Mouse (Mus musculus): ENCODE measurements at regions not wholly inside any gene's neighbourhood (a gene's known extent, or its start where the extent isn't known, plus 50 kb on each side); places are given as distances from the start of the nearest gene placed in this dataset.

- H3K4me1 ChIP-seq (ENCODE audit: control insufficient read depth in 1 of 2, insufficient read depth in 2 of 2), result peaks cover 7 to 17% of the 10 kb centered on the region in 2 experiments
- no peak overlapping the region for H3K9ac ChIP-seq (ENCODE audit: insufficient read depth, low read depth)
- TF ChIP-seq TBP (conservative IDR thresholded peaks at IDR 0.05; ENCODE audit: low read depth, low read length), result no peak
- no peak for TF ChIP-seq SMC3 (IDR thresholded peaks at IDR 0.05; ENCODE audit: low read depth, low read length)
- no peak for TF ChIP-seq E2F4 (IDR thresholded peaks at IDR 0.05; ENCODE audit: insufficient replicate concordance, low read depth, low read length)
- no peak for TF ChIP-seq HCFC1 (IDR thresholded peaks at IDR 0.05; ENCODE audit: low read depth, low read length)
- no peak for TF ChIP-seq KAT2A (IDR thresholded peaks at IDR 0.05; ENCODE audit: insufficient replicate concordance, low read length)
- no peak for TF ChIP-seq UBTF (IDR thresholded peaks at IDR 0.05; ENCODE audit: low read depth, low read length)
- TF ChIP-seq CHD2 (IDR thresholded peaks at IDR 0.05; ENCODE audit: low read length), result no peak
- TF ChIP-seq ZNF384 (IDR thresholded peaks at IDR 0.05; ENCODE audit: low read depth, low read length), result no peak
- TF ChIP-seq MYC (IDR thresholded peaks at IDR 0.05; ENCODE audit: low read depth, low read length), result no peak
- TF ChIP-seq TCF12 (IDR thresholded peaks at IDR 0.05; ENCODE audit: low read depth, low read length), result no peak
- no peak for TF ChIP-seq NELFE (IDR thresholded peaks at IDR 0.05; ENCODE audit: low read depth, low read length)
- TF ChIP-seq POLR2AphosphoS2 (IDR thresholded peaks at IDR 0.05; ENCODE audit: low read depth, low read length), result no peak
- TF ChIP-seq POLR2A (IDR thresholded peaks at IDR 0.05; ENCODE audit: low read depth, low read length), result no peak
- TF ChIP-seq ZKSCAN1 (IDR thresholded peaks at IDR 0.05; ENCODE audit: borderline replicate concordance, low read depth, low read length), result no peak
- no peak for TF ChIP-seq ZMIZ1 (IDR thresholded peaks at IDR 0.05; ENCODE audit: low read depth, low read length)
- TF ChIP-seq CHD1 (IDR thresholded peaks at IDR 0.05; ENCODE audit: low read depth, low read length), result no peak
- TF ChIP-seq MXI1 (IDR thresholded peaks at IDR 0.05; ENCODE audit: low read depth, low read length), result no peak
- no peak for TF ChIP-seq ETS1 (conservative IDR thresholded peaks at IDR 0.05; ENCODE audit: low read depth, low read length)
- TF ChIP-seq MEF2A (IDR thresholded peaks at IDR 0.05; ENCODE audit: borderline replicate concordance, low read depth, low read length), result no peak
- TF ChIP-seq ELF1 (IDR thresholded peaks at IDR 0.05; ENCODE audit: low read depth, low read length), result no peak
- H3K36me3 ChIP-seq (replicated peaks in 1 of 2; ENCODE audit: control insufficient read depth in 1 of 2, insufficient read depth in 1 of 2, low read length in 1 of 2), result no peaks in the 10 kb centered on the region
- no peak overlapping the region for H3K4me2 ChIP-seq (ENCODE audit: insufficient read depth, low read depth, poor library complexity, severe bottlenecking)
- peaks cover 3% of the 10 kb centered on the region for H3K27me3 ChIP-seq (replicated peaks)
- no peak overlapping the region for H3K4me3 ChIP-seq (replicated peaks in 1 of 3; ENCODE audit: low read depth in 2 of 3, low read length in 2 of 3, poor library complexity in 1 of 3)
- no peaks in the 10 kb centered on the region for H3K79me2 ChIP-seq (replicated peaks; ENCODE audit: control insufficient read depth, extremely low read depth, insufficient read depth, poor library complexity, severe bottlenecking)
- H3K9me3 ChIP-seq (replicated peaks; ENCODE audit: low read length), result no peaks in the 10 kb centered on the region
- no peak for DNase-seq (ENCODE audit: extremely low read depth)
- dilution Hi-C loops (cut with MboI; ENCODE audit: extremely low pct_ligation_motif_present, extremely low pct_unique_long_range_greater_than_20kb, low sequenced_read_pairs), result no loop called here
- no peak overlapping the region for H3K27ac ChIP-seq (ENCODE audit: insufficient read depth, low read depth)
- in situ Hi-C loops (cut with MboI; ENCODE audit: low pct_ligation_motif_present, low pct_unique_long_range_greater_than_20kb, low sequenced_read_pairs), result no loop called here
These were observed 69.0 kb upstream of the 1810046K07Rik start for GRCm38 (mm10) chr9:51397589-51398220.

GRCm38 (mm10) chr9:51398886-51399285 lies 70.2 kb upstream of the 1810046K07Rik start:
- dilution Hi-C loops (cut with MboI; ENCODE audit: extremely low pct_ligation_motif_present, extremely low pct_unique_long_range_greater_than_20kb, low sequenced_read_pairs) (no loop called here), in situ Hi-C loops (cut with MboI; ENCODE audit: low pct_ligation_motif_present, low pct_unique_long_range_greater_than_20kb, low sequenced_read_pairs) (no loop called here)
- no peak for DNase-seq (ENCODE audit: extremely low read depth)
- peaks cover 7 to 19% of the 10 kb centered on the region in 2 experiments for H3K4me1 ChIP-seq (ENCODE audit: control insufficient read depth in 1 of 2, insufficient read depth in 2 of 2)
- no peaks in the 10 kb centered on the region for H3K79me2 ChIP-seq (replicated peaks; ENCODE audit: control insufficient read depth, extremely low read depth, insufficient read depth, poor library complexity, severe bottlenecking)
- no peaks in the 10 kb centered on the region for H3K9me3 ChIP-seq (replicated peaks; ENCODE audit: low read length)
- H3K36me3 ChIP-seq (replicated peaks in 1 of 2; ENCODE audit: control insufficient read depth in 1 of 2, insufficient read depth in 1 of 2, low read length in 1 of 2), result no peaks in the 10 kb centered on the region
- H3K4me2 ChIP-seq (ENCODE audit: insufficient read depth, low read depth, poor library complexity, severe bottlenecking), result no peak overlapping the region
- peaks cover 3% of the 10 kb centered on the region for H3K27me3 ChIP-seq (replicated peaks)
- H3K9ac ChIP-seq (ENCODE audit: insufficient read depth, low read depth), result no peak overlapping the region
- no peak overlapping the region for H3K27ac ChIP-seq (ENCODE audit: insufficient read depth, low read depth)
- H3K4me3 ChIP-seq (replicated peaks in 1 of 3; ENCODE audit: low read depth in 2 of 3, low read length in 2 of 3, poor library complexity in 1 of 3), result no peak overlapping the region
- TF ChIP-seq KAT2A (IDR thresholded peaks at IDR 0.05; ENCODE audit: insufficient replicate concordance, low read length), result no peak
- no peak for TF ChIP-seq NELFE (IDR thresholded peaks at IDR 0.05; ENCODE audit: low read depth, low read length)
- TF ChIP-seq ELF1 (IDR thresholded peaks at IDR 0.05; ENCODE audit: low read depth, low read length), result no peak
- no peak for TF ChIP-seq USF1 (IDR thresholded peaks at IDR 0.05; ENCODE audit: low read depth, low read length)
- no peak for TF ChIP-seq TCF12 (IDR thresholded peaks at IDR 0.05; ENCODE audit: low read depth, low read length)
- TF ChIP-seq ZC3H11A (IDR thresholded peaks at IDR 0.05; ENCODE audit: low read depth, low read length), result no peak
- no peak for TF ChIP-seq RAD21 (IDR thresholded peaks at IDR 0.05; ENCODE audit: low read depth, low read length)
- no peak for TF ChIP-seq MAZ (IDR thresholded peaks at IDR 0.05; ENCODE audit: low read depth, low read length)
- TF ChIP-seq SIN3A (IDR thresholded peaks at IDR 0.05; ENCODE audit: low read length), result no peak
- no peak for TF ChIP-seq MEF2A (IDR thresholded peaks at IDR 0.05; ENCODE audit: borderline replicate concordance, low read depth, low read length)
- no peak for TF ChIP-seq HCFC1 (IDR thresholded peaks at IDR 0.05; ENCODE audit: low read depth, low read length)
- no peak for TF ChIP-seq MAFK (IDR thresholded peaks at IDR 0.05; ENCODE audit: insufficient replicate concordance, low read length)
- no peak for TF ChIP-seq MAX (IDR thresholded peaks at IDR 0.05; ENCODE audit: low read length)
- TF ChIP-seq NRF1 (IDR thresholded peaks at IDR 0.05; ENCODE audit: low read depth, low read length), result no peak
- TF ChIP-seq BHLHE40 (IDR thresholded peaks at IDR 0.05; ENCODE audit: low read depth, low read length), result no peak
- no peak for TF ChIP-seq PAX5 (IDR thresholded peaks at IDR 0.05; ENCODE audit: low read length)
- no peak for TF ChIP-seq ZNF384 (IDR thresholded peaks at IDR 0.05; ENCODE audit: low read depth, low read length)
